Mouse (Mus musculus) left cerebral cortex, adult 18-20 months (tissue): ENCODE measurements around the gene Smim15. TPM values are rescaled to one million over a fixed set of nuclear protein-coding genes. Genes with fewer than 3 reads are reported as not detected.

ENCODE experiments used
- DNase-seq, 2 experiments: peaks; one replicate each; pipeline ENCODE4 v3.0.0; 2021 to 2022; ENCODE audit warnings: low spot score in 2 of 2, mixed read lengths in 1 of 2
- total RNA-seq, 2 experiments: library from RNA; stranded (reverse); gene quantifications; 2 replicates each; pipeline ENCODE4 v1.2.3; 2021

The Smim15 gene
- total RNA-seq, 2 experiments from 2014 or later = 40.3 to 43.1 TPM

DNA sequence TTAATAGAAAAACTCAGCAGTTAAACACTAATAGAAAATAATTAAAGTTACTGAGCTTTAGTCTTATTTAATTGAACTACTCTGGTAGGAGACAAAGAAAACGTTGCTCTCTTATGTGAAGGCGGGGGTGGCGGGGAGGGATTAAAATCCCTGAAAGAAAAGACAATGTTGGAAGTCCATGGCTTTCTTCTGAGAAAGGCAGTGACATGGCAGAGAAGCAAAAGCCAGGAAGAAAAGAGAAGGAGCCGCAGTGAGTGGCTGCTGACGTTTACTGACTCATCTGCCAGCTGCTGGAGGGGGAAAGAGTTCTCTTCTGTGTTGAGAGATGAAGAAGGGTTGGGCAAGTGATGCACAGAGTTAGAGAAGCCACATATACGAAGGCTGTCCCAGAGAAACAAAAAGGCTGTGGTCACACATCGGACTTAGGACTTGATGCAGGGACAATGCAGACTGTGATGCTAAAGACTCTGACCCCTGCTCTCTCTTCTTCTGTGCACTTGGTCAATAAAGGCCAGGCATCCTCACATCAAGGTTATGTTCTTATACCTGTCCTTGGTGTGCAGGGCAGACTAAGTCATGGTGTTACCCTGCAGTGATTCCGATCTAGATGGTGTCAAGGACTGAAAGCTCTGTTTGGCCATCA, 16.8 kb downstream of the Smim15 start:
- no peak for DNase-seq

DNA sequence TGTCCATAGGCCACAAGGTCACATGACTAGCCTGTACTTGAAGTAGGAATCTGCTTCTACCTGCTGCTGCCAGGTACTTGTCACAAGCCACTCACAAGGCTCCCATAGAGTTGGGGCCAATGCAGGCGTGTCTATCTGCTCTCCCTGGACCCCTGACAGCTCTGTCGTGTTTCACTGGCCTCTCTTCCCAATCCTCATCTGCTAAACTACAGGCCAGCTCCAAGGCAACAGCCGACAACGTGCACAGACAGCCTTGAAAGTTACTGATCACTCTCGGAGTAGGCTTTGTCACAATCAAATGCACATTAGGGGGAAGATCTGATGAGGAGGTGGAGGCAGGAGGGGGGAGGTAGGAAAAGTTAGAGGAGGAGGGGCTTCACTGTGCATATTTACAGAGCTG, 18.7 kb downstream of the Smim15 start:
- no peak for DNase-seq

DNA sequence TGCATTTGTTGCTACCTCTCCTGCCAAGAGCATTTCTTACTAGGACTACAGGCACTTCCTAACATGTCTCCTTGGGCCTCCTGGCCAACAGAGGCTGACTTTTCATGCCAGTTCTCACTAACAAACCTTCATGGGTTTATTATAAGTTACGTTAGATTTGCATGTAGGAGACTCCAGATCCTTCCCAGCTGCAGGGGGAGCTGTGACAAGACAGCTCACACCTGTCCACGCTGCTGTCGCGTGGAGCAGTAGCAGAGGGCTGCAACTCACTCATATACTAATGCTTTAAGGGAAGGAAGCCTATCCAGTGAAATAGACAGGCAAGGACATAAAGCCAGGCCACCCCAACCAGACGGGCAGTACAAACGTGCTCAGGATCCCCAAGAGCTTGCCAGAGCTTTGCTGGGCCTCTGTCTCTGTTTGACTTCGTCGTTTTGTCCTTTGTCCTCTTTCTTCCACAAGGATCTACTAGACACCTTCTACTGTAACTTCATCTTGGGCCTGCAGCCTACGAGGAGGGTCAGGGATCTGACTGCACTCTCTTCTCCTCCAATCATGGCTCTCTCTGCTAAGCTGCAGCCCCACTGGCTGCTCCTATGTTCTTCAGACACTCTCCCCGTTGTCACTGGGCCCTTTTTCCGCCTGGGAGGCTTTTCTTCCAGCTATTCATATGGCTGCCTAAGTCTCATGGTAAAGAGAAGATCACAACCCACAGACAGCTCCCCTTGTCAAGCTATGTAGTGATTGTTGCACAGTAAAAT, 19.3 kb downstream of the Smim15 start:
- no peak for DNase-seq

DNA sequence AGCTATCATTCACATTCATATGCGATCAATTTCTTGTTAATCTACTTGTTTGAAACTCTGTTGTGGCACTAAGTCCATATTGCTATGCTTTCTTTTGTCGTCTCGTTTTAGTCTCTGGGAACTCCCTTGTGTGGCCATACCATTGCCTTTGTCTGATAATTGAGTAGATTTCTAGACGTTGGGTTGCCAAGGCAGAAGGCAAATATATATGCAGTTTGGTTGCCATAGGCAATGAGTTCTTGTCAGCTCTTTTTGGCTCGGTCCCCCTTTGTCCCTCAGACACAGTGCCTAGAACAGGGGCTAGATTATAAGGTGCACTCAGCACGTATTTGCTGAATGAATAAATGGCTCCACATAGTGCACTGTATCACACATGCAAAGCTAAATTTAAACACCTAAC, 20.1 kb downstream of the Smim15 start:
- no peak for DNase-seq

DNA sequence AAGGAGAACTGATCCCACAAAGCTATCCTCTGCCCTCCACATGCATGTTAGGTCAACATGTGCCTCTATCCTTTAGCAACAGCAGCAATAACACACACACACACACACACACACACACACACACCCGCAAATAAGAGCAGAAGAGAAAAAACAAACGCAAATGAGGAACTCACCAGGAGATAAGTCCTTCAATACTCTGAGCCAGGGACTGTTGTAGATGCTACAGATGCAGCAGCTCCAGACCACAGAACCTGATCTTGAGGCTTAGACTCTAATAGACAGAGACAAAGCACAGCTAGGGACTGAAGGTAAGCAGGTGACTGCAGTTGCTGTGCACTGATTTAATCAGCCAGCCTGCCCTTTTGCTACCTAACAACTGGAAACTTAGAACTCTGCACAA, 21.8 kb downstream of the Smim15 start:
- no peak for DNase-seq

DNA sequence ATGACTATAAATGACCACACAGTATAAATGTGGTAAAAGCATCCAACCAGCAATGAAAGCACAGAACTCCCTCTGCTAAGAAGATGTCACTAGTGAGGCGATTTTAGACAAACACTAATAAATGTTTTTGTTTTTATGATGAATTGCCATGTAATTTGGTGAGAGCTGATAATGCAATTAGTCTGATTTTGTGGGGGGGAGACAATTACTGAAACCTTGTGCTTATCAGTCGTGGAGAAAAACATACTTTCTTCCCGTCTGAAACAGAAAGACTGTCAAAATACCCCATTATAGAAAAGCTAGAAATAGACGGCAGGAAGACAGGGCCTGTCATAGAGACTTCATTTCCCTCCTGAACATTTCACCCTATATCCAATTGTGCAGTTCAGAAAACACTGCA, 24.9 kb downstream of the Smim15 start:
- DNase-seq = no peak

DNA sequence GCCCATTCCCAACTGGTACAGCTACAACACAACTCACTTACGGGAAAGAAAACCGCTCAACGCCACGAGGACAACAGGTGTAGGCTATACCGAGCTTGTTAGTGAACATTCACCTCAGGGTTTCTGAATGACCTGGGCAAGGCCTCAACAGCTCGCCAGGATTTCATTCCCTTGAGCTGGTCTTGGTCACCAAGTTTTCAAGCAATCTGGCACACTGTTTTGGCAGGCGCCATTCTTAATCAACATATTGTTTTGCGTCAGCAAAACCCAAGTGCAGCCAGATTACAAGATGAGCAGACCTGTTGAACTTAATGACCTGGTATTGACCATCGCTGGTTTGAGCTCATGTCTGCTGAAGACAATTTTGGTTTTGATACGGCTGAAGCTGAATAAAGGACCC, 25.9 kb downstream of the Smim15 start:
- no peak for DNase-seq

DNA sequence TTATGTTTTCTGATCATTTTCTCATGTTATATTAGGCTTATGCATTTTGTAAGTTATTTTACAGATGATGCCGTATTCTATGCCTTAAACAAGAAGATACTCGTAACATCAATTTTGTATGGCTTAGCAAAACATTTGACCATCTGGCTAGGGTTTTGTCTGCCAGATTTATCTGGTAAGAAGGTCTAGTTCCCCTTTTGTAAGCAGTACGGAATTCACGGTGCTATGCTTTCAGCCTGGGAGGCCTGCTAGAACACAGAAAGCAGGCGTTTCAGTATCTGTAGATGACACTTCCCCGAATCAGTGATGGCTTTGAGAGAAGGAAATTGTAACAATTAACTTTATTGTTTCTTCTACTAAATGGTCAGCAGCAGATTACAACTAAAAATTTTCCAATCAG, 33.2 kb downstream of the Smim15 start:
- peak in 1 of 2 experiments; percentile 3 for DNase-seq

DNA sequence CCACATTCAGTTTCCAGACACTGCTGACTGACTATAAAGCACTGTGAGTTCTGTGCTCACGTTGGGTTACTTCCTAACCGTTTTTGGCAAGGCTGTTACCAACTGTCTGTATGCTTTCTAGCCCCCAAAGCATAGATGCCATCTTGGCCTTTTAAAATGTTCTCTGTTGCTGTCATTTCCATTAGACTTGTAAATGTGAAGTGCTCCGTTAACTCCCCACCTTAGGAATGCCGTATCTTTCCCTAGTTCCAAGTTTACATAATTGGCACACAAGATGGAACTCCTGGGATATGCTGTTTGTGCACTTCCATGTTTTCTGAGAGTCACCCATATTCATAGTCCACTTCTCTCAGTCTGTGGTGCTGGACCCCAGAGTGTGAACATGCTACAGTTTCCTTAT, 33.7 kb downstream of the Smim15 start:
- no peak for DNase-seq

DNA sequence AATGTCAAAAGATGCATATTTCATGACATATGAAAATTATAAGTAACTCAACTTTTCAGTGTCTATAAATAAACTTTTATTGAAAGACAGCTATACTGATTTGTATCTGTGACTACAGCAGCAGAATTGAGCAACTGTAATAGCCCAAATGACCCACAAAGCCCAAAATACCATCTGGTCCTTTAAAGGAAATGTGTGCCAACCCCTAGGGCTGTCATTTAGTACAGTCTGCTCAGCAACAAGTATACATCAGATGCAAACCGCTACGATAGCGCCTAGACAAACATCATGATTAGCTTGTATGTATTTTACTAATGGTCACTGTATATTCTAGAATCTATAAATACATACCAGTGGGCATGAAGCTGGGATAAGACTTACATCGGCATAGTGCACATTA, 39.8 kb downstream of the Smim15 start:
- no peak for DNase-seq

DNA sequence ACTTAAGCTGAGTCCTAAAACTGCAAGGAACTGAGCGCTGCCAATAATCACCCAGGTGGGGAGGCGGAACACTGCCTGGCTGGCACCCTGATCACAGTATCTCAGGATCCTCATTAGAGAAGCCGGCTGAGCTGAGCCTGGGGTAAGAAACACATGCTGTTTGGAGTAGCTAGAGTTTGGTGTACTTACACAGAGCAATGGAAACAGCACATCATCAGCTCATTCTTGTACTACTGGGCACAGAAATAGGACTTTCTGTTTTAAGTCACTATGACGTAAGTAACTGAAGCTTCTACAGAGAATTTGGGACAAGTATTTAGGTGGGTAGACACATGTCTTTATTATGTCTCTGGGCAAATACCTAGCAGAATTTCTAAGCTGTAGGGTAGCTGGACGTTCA, 41.8 kb downstream of the Smim15 start:
- no peak for DNase-seq

DNA sequence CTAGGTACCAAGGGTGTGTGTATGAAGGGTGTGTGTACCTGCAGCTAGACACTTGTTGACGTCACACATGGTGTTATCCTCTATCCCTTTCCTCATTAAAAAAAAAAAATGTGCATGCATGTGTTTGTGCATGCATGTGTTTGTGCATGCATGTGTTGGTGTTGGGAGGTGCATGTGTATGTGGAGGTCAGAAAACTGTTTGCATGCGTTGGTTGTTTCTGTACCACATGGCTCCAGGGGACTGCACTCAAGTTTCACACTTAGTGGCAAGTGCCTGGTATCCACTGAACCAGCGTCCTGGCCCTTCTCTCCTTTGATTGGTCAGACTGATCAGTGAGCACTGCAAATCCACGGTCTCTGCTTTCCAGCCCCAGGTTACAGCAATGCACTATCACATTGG, 42.5 kb downstream of the Smim15 start:
- DNase-seq = no peak

DNA sequence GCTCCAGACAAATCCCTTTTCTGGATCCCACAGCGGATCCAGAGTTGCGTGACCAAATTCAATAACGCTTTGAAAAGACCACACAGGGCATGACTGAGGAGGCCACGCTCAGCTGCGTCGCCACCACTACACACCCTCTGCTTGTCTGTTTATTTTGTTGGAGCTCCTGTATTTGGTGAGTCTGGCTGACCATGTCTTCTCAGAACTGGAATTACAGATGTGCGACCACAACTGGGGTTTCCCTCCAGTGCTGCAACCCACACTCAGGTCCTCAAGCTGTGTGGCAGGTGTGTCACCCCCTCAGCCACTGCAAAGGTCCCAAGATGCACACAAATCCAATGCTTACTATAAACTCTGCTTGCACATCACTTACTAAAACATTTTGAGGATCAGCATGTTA, 48.0 kb downstream of the Smim15 start:
- DNase-seq = no peak

DNA sequence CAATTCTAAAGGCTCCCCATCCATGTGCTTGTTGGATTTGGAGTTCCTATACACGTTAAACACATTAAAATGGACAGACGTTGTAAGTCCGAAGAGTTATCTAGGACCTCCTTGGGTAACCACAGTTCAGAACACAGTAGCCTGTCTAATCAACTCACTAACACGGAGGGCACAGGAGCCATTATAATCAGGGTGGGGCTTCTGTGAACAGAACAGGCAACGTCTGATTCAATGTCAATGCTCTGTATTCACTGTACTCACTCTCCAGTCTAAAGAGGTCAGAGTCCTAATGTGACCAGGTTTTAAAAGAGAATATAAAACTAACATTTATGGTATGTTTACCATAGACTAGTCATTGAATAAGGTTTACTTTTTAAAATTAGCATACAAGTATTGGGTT, 50.4 kb downstream of the Smim15 start:
- DNase-seq = no peak

DNA sequence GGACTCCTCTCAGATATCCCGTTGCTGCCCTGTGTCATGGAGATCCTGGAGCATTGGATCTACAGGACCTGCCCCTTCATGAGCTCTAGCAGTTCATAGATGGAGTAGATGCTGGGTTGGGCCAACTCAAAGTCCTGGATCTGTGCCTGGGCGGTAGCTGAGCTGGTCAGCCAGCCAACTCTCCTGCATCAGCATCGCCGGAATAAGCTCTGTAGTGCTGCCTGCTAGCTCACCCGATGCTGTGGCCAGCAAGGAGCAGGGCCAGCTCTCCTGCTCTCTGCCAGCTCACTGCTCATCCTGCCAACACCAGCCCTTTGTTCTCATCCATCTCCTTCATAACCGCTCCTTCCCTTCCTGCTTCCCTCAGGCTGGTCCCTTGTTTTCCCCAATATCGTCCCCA, 51.4 kb downstream of the Smim15 start:
- peak; percentile 27 to 48 for DNase-seq

DNA sequence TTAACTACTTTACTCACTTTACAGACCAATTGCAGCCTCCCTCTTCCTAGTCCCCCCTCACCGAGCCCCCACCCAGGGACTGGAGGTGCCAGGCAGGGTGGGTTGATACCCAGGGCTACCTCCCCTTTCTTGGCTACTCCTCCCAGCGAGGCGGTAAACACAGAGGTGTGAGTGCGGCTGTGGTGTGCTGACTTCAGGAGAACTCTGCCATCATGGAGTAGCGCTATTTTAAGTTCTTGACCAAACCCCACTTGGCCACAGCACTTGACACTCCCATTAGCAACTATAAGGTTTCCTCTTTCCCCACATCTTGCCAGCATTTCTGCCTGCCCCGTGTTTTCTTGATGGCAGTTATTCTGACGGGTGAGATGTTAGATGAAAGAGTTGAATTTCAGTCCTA, 52.2 kb downstream of the Smim15 start:
- no peak for DNase-seq

Other genes starting within 250 kb of the Smim15 start
- 10 to 100 TPM; 24.0 to 25.2 TPM for gene Ndufaf2, start 114.2 kb downstream of the Smim15 start, total RNA-seq
- 10 to 100 TPM; 15.2 to 16.0 TPM for gene Ercc8, start 114.3 kb downstream of the Smim15 start, total RNA-seq
- 1 to 10 TPM; 5.9 to 6.0 TPM for gene Elovl7, start 170.0 kb downstream of the Smim15 start, total RNA-seq